Mouse (Mus musculus) midbrain, embryonic 13.5 days (tissue): ENCODE measurements around the gene Dnttip1. TPM values are rescaled to one million over a fixed set of nuclear protein-coding genes. Genes with fewer than 3 reads are reported as not detected.
"Not testable (repeated sequence)": the region's sequence is repeated elsewhere in the genome, so short reads cannot be mapped to it uniquely, and the experiment has no call there.

ENCODE experiments used
- ATAC-seq: fragments of 200-750 bp; cut with Nextera tagmentation; 2 replicates; pipeline ENCODE4 v1.8.0; 2017; ENCODE audit warnings: mild to moderate bottlenecking, moderate TSS enrichment, moderate library complexity
- H3K27ac ChIP-seq: fragments of 300-500 bp; sonication (generic); 2 replicates; pipeline ENCODE4 v1.5.1; 2015; ENCODE audit warnings: inconsistent platforms, mild to moderate bottlenecking, moderate library complexity
- H3K27me3 ChIP-seq: fragments of 300-500 bp; sonication (generic); 2 replicates; pipeline ENCODE4 v1.6.1; 2015; ENCODE audit warnings: mild to moderate bottlenecking, inconsistent platforms
- H3K36me3 ChIP-seq: fragments of 300-500 bp; sonication (generic); 2 replicates; pipeline ENCODE4 v1.6.1; 2015; ENCODE audit warnings: mild to moderate bottlenecking, inconsistent platforms
- H3K4me1 ChIP-seq: fragments of 300-500 bp; sonication (generic); replicated peaks from 2 replicates; pipeline ENCODE4 v1.6.1; 2015; ENCODE audit warnings: inconsistent platforms
- H3K4me2 ChIP-seq: fragments of 300-500 bp; sonication (generic); replicated peaks from 2 replicates; pipeline ENCODE4 v1.6.1; 2015; ENCODE audit warnings: moderate library complexity, mild to moderate bottlenecking, inconsistent platforms
- H3K4me3 ChIP-seq: fragments of 300-500 bp; sonication (generic); replicated peaks from 2 replicates; pipeline ENCODE4 v1.5.1; 2015; ENCODE audit warnings: mild to moderate bottlenecking, inconsistent platforms
- H3K9ac ChIP-seq: fragments of 300-500 bp; sonication (generic); replicated peaks from 2 replicates; pipeline ENCODE4 v1.6.1; 2015; ENCODE audit warnings: mild to moderate bottlenecking, inconsistent platforms
- H3K9me3 ChIP-seq: fragments of 300-500 bp; sonication (generic); 2 replicates; pipeline ENCODE4 v1.6.1; 2016; ENCODE audit warnings: mild to moderate bottlenecking, inconsistent platforms
- WGBS: fragments of 180-500 bp; shearing (Covaris S2); methylation state at CpG from one replicate; pipeline ENCODE4 v1.1.7; 2015; 5-methylcytosine and 5-hydroxymethylcytosine counted together
- polyA plus RNA-seq: library from polyadenylated mRNA; unstranded; fragments of >200 nt; fragmentation: Nextera tagmentation; extraction: Ambion mirVana; gene quantifications from 2 replicates; pipeline ENCODE4 v1.2.1, GENCODE M21; 2015

Gene Dnttip1
- polyA plus RNA-seq = 65.4 and 72.6 TPM in 2 replicates

DNA sequence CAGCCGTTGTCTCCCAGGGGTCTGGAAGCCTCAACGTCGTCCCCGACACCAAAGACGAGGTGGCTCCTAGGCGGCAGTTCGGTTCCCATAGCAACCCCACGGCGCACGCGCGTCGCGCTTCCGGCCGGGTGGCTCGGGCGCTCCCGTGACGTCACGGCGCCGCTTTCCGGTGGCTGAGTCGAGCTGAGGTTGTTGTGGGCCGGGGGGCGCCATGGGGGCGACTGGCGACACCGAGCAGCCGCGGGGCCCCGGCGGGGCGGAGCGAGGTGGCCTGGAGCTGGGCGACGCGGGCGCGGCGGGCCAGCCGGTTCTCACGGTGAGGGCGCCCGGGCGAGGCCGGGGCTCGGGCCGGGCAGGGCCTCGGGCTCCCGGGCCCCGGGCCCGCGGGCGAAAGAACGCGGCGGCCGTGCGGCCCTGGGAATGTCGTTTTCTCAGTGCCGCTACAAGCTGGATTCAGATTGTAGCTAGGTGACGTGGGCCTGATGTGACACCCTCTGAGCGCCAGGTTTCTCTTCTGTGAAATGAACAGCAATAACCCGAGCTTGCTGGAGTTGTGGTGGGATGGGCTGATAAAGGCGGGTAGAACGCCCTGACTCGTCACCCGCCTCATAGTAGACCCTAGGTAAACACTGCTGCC, at the start of gene Dnttip1, which contains the start of gene Wfdc3:
Gene Dnttip1 (plus strand): TSS at position 141 of the 637 bp plus-strand sequence.
Gene Wfdc3 (minus strand): TSS at position 89 of the 637 bp plus-strand sequence.
- no peaks in the 10 kb centered on the region for H3K27me3 ChIP-seq
- ATAC-seq = peak; percentile 90
- H3K9ac ChIP-seq = peak within 1 kb of the TSS; percentile 93
- peak within 1 kb of the TSS; percentile 74 for H3K27ac ChIP-seq
- peaks cover 29% of the 10 kb centered on the region for H3K36me3 ChIP-seq
- peak within 1 kb of the TSS; percentile 95 for H3K4me2 ChIP-seq
- WGBS = under 1% methylated on average over 70 of the region's 70 CpGs
- no peaks in the 10 kb centered on the region for H3K9me3 ChIP-seq
- peaks cover 33% of the 10 kb centered on the region for H3K4me1 ChIP-seq
- peak within 1 kb of the TSS; percentile 94 for H3K4me3 ChIP-seq

DNA sequence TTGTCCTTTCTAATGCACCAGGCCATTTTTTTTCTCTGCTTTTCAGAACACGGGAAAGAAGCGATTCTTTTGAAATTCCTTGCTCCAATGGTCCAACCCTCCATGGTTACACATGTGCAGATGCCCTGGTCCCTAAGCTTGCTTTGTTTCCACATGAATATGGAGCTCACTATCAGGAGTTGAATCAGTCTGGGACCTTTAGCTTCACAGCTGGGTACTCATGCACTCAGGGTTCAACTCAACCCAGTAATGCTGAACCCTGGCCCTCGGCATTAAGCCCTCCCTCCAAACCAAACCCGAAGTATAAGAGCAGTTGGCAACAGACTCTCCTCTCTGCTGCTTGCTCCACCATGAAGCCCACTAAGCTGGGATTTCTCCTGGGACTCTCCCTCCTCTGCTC, 47.6 kb upstream of the Dnttip1 start, which contains the start of gene Spint4:
Gene Spint4 (plus strand): TSS at position 301 of the 400 bp plus-strand sequence.
- H3K27ac ChIP-seq = no peak within 1 kb of the TSS
- H3K36me3 ChIP-seq = no peaks in the 10 kb centered on the region
- no peak within 1 kb of the TSS for H3K4me3 ChIP-seq
- H3K4me2 ChIP-seq = no peak within 1 kb of the TSS
- H3K9me3 ChIP-seq = no peaks in the 10 kb centered on the region
- no peak within 1 kb of the TSS for H3K9ac ChIP-seq
- H3K4me1 ChIP-seq = no peaks in the 10 kb centered on the region
- no peaks in the 10 kb centered on the region for H3K27me3 ChIP-seq
- no peak for ATAC-seq
- 67% methylated on average over 4 of the region's 4 CpGs for WGBS

DNA sequence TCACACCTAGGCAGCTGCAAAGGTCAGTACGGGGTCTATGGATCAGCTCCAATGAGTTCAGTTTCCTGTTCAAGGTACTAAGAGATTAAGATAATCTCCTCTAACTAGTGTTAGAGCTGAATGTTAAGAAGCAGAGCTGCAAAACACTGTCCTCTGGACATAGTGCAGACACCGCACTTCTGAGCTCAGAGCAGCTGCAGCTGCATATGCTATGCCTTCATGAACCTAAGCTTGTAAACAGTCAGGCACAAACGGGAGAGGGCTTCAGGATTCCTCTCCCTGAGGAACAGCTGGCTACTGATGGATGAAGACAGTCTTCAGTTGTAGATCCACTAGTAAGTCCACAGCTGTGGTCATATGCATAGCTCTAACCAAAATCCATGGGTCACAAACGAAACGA, 44.8 kb upstream of the Dnttip1 start:
- no peaks in the 10 kb centered on the region for H3K9me3 ChIP-seq
- no peak overlapping the region for H3K4me2 ChIP-seq
- no peaks in the 10 kb centered on the region for H3K4me1 ChIP-seq
- no peaks in the 10 kb centered on the region for H3K36me3 ChIP-seq
- no peak overlapping the region for H3K9ac ChIP-seq
- H3K27me3 ChIP-seq = no peaks in the 10 kb centered on the region
- H3K27ac ChIP-seq = no peak overlapping the region
- no peak for ATAC-seq
- H3K4me3 ChIP-seq = no peak overlapping the region
- 83% methylated on average over 5 of the region's 5 CpGs for WGBS

DNA sequence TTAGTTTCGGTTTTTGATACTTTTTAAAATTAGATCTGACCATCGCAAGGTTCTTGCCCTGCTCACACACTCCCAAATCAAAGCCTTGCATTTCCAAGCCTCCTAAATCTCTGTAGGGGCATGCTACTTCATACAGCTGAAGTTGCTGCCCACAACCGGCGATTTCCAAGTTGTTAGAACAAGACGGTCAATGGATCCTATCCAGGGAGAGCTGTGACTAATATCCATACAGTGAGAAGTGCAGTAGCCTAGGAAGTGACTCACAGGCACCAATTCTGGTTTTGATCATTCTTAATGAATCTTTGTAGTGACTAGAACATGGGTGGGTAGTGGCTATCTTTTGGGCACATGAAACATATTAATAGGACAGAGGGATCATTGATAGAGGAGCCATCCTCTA, 44.0 kb upstream of the Dnttip1 start:
- no peak overlapping the region for H3K4me3 ChIP-seq
- H3K9me3 ChIP-seq = no peaks in the 10 kb centered on the region
- H3K4me1 ChIP-seq = no peaks in the 10 kb centered on the region
- no peak for ATAC-seq
- H3K4me2 ChIP-seq = no peak overlapping the region
- H3K27me3 ChIP-seq = no peaks in the 10 kb centered on the region
- H3K27ac ChIP-seq = no peak overlapping the region
- H3K9ac ChIP-seq = no peak overlapping the region
- no peaks in the 10 kb centered on the region for H3K36me3 ChIP-seq
- WGBS = 90% methylated on average over 5 of the region's 5 CpGs

DNA sequence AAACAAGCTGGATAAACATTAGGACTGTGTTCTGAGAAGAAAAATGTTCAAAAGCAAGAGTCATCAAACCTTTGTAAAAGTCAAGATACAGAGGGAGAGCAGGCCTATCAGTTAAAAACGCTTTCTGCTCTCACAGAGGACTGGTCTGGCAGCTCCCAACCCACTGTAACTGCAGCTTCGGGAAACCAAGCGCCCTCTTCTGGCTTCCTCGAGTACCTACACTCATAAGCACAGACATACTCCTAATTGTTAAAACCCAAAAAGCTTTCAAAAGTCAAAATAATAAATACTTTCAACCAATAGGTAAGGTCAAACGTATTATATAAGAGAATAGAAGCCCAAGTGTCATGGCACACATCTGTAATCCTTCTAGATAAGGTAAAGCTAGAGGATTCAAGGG, 41.5 kb upstream of the Dnttip1 start:
- Histone ChIP-seq H3K9ac (no peak overlapping the region), H3K27me3 (no peaks in the 10 kb centered on the region), H3K27ac (no peak overlapping the region), H3K4me2 (no peak overlapping the region), H3K4me3 (no peak overlapping the region), H3K36me3 (no peaks in the 10 kb centered on the region), H3K4me1 (no peaks in the 10 kb centered on the region), H3K9me3 (no peaks in the 10 kb centered on the region)
- no peak for ATAC-seq
- 70% methylated on average over 5 of the region's 5 CpGs for WGBS

DNA sequence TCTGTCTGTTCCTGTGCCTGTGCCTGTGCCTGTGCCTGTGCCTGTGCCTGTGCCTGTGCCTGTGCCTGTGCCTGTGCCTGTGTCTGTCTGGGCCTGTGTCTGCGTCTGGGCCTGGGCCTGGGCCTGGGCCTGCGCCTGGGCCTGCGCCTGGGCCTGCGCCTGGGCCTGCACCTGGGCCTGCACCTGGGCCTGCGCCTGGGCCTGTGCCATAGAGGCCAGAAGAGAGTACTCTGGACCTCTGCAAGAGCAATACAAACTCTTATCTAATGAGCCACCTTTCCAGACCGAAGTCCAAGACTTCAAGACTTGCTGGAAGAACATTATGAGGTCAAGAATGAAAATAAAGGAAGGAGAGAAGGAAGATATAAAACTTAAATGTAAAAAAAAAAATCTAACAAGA, 40.5 kb upstream of the Dnttip1 start:
- H3K9ac ChIP-seq = no peak overlapping the region
- H3K9me3 ChIP-seq = no peaks in the 10 kb centered on the region
- ATAC-seq = no peak

DNA sequence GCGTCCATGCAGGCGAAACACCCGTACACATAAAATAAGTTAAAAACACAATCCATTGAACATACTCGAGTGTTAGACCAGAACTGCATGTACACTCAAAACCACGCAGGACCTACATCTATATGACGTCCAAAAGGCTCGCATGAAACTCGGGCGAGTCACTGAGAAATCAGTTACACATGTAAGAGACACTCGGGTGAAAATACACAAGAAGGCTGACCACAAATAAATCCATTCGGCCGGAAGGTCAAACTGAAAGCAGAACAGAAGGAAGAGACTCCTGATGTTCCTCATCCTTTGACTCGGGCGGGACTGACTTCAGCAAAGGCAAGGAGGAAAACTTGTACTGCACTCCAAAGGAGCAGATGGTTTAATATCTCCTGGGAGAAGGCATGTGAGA, 39.8 kb upstream of the Dnttip1 start:
- no peak overlapping the region for H3K4me3 ChIP-seq
- no peak overlapping the region for H3K27ac ChIP-seq
- WGBS = 90% methylated on average over 14 of the region's 14 CpGs
- H3K9ac ChIP-seq = no peak overlapping the region
- no peak for ATAC-seq
- no peak overlapping the region for H3K4me2 ChIP-seq
- H3K27me3 ChIP-seq = no peaks in the 10 kb centered on the region
- no peaks in the 10 kb centered on the region for H3K36me3 ChIP-seq
- no peaks in the 10 kb centered on the region for H3K9me3 ChIP-seq
- no peaks in the 10 kb centered on the region for H3K4me1 ChIP-seq

More for the DNA sequence above, 40.5 kb upstream of the Dnttip1 start:
- H3K27me3 ChIP-seq = no peaks in the 10 kb centered on the region
- H3K4me1 ChIP-seq = no peaks in the 10 kb centered on the region
- H3K4me3 ChIP-seq = no peak overlapping the region
- H3K4me2 ChIP-seq = no peak overlapping the region
- no peak overlapping the region for H3K27ac ChIP-seq
- WGBS = 88% methylated on average over 6 of the region's 6 CpGs
- no peaks in the 10 kb centered on the region for H3K36me3 ChIP-seq

DNA sequence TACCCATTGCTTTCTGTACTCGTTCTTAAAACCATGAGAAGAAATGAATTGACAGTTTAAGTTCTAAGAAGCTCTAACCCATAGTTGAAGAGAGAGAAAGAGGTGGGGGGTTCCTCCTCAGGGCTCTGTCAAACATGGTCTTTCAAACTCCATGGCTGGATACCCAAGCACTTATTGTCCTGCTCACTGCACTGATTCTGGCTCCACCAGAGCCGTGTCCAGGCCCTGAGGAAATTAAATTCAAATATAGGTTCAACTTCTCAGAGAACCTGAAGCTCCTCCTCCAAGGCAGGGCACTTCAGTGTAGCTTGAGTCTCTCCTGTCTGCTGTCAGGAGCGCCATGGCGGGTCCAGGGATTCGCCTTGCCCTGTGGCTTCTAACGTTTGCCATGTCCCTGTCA, 30.8 kb upstream of the Dnttip1 start, which contains the start of gene Spint5:
Gene Spint5 (plus strand): TSS at position 301 of the 400 bp plus-strand sequence.
- WGBS = 79% methylated on average over 6 of the region's 6 CpGs

DNA sequence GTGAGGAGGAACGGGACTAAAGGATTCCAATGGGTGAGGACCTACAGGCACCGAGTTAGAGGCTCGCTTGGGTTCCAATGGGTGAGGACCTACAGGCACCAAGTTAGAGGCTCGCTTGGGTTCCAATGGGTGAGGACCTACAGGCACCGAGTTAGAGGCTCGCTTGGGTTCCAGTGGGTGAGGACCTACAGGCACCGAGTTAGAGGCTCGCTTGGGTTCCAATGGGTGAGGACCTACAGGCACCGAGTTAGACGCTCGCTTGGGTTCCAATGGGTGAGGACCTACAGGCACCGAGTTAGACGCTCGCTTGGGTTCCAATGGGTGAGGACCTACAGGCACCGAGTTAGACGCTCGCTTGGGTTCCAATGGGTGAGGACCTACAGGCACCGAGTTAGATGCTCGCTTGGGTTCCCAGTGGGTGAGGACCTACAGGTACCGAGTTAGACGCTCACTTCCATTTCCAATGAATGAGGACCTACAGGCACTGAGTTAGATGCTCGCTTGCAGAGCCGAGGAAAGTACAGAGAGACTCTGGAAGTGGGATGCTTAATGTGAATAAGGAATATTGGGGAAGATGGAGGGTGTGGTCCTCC, 29.5 kb upstream of the Dnttip1 start:
- not testable (repeated sequence) for ATAC-seq, H3K36me3 ChIP-seq, H3K4me1 ChIP-seq, H3K4me2 ChIP-seq, H3K9ac ChIP-seq, H3K27me3 ChIP-seq, H3K4me3 ChIP-seq, H3K27ac ChIP-seq, H3K9me3 ChIP-seq
- 94% methylated on average over 23 of the region's 23 CpGs for whole genome bisulfite sequencing

More for the DNA sequence above, 30.8 kb upstream of the Dnttip1 start, which contains the start of gene Spint5:
- Histone ChIP-seq H3K9ac (no peak within 1 kb of the TSS), H3K4me1 (no peaks in the 10 kb centered on the region), H3K27me3 (no peaks in the 10 kb centered on the region), H3K4me3 (no peak within 1 kb of the TSS), H3K9me3 (no peaks in the 10 kb centered on the region), H3K4me2 (no peak within 1 kb of the TSS), H3K27ac (no peak within 1 kb of the TSS), H3K36me3 (no peaks in the 10 kb centered on the region)
- no peak for ATAC-seq

DNA sequence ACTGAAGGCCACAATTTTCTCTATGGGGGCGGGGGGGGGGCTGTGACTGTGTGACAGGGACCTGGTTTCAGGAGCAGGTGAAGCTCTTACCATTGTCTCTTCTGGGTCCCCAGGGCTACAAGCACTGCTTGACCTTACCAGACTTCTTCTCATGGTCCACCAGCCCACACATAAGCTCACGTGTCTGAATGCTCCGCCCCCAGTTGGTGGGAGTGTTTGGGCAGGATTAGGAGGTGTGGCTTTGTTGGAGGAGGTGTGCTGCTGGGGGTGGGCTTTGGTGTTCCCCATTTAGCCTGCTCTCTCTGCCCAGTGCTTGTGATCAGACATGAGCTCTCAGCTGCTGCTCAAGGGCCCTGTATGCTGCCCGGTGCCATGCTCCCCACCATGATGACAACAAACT, 22.5 kb upstream of the Dnttip1 start:
- WGBS = 57% methylated on average over 4 of the region's 4 CpGs
- Histone ChIP-seq H3K36me3 (no peaks in the 10 kb centered on the region), H3K9ac (no peak overlapping the region), H3K4me2 (no peak overlapping the region), H3K4me1 (no peaks in the 10 kb centered on the region), H3K4me3 (no peak overlapping the region), H3K9me3 (no peaks in the 10 kb centered on the region), H3K27ac (no peak overlapping the region), H3K27me3 (no peaks in the 10 kb centered on the region)
- no peak for ATAC-seq

DNA sequence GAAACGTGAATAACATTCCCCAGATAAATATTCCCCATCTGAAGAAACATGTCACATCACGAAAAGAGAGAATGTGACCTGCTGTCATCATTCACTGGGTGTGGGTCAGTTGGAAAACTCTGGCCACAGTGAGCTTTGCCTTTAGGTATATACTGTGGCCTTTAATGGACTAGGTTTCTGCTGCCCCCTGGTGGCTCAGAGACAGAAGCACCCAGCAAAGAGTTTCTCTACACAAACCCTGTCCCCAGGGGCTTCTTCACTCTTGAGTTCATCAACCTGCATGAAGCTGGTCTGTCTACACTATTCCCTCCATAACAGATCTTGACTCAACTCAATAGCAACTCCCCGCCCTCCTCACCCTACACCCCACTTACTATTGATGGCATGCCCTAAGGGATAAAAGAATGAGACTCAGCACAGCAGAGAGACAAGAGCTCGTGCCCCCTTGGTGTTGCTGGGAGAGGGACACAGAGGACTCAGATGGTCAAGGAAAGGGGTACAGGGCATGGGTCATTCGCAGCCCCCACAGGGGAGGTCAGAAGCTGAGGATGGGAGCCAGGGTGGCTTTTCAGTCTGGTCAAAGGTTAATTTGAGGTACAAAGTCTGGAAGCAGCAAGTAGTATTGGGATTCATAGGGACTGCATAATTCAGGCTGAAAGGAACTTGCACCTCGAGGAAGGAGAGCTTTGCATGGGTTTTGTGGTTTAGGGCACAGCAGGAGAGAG, 19.7 kb upstream of the Dnttip1 start:
- Histone ChIP-seq H3K36me3 (no peaks in the 10 kb centered on the region), H3K27ac (no peak overlapping the region), H3K4me1 (no peaks in the 10 kb centered on the region), H3K9ac (no peak overlapping the region), H3K4me2 (no peak overlapping the region), H3K4me3 (no peak overlapping the region), H3K27me3 (no peaks in the 10 kb centered on the region), H3K9me3 (no peaks in the 10 kb centered on the region)
- no peak for ATAC-seq
- WGBS = 31% methylated on average over 6 of the region's 6 CpGs

DNA sequence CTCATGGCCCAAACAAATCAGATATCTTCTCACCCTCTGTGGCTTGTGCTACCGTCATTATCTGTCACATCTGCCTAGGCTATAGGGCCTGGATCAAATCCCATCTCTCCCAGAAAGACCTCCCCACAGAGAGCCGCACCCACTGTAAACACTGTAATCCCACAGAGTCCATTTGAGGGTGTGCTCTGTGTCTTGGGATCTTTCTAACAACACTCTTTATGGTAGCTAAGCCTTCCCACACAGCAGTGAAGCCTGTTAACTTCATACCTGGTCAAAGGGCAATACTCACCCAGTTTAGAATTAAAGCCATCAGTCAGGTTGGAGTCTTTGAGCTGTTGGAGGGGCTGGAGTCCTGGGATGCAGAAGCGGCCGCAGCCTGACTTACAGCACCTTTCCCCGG, 14.1 kb upstream of the Dnttip1 start:
- H3K27me3 ChIP-seq = no peaks in the 10 kb centered on the region
- 86% methylated on average over 5 of the region's 5 CpGs for WGBS
- H3K27ac ChIP-seq = no peak overlapping the region
- no peak overlapping the region for H3K9ac ChIP-seq
- H3K4me2 ChIP-seq = no peak overlapping the region
- no peaks in the 10 kb centered on the region for H3K36me3 ChIP-seq
- H3K4me3 ChIP-seq = no peak overlapping the region
- H3K9me3 ChIP-seq = no peaks in the 10 kb centered on the region
- no peaks in the 10 kb centered on the region for H3K4me1 ChIP-seq
- ATAC-seq = no peak
